Mouse (Mus musculus) intestine, embryonic 16.5 days (tissue): ENCODE measurements around the gene Spout1. TPM values are rescaled to one million over a fixed set of nuclear protein-coding genes. Genes with fewer than 3 reads are reported as not detected.
A peak's percentile ranks its signal among the peaks of the same experiment; 100 is the strongest.

ENCODE experiments used
- ATAC-seq: fragments of 200-750 bp; cut with Nextera tagmentation; 2 replicates; pipeline ENCODE4 v1.8.0; 2017; ENCODE audit warnings: moderate TSS enrichment, moderate library complexity
- H3K27ac ChIP-seq: fragments of 300-500 bp; sonication (generic); 2 replicates; pipeline ENCODE4 v1.5.1; 2014; ENCODE audit warnings: mild to moderate bottlenecking, low read length
- H3K27me3 ChIP-seq: fragments of 300-500 bp; sonication (generic); replicated peaks from 2 replicates; pipeline ENCODE4 v1.6.1; 2014; ENCODE audit warnings: low read length, control low read depth, mixed read lengths; ENCODE audit not compliant: control insufficient read depth, insufficient read depth
- H3K36me3 ChIP-seq: fragments of 300-500 bp; sonication (generic); 2 replicates; pipeline ENCODE4 v1.6.1; 2014; ENCODE audit warnings: low read length, control low read depth; ENCODE audit not compliant: control insufficient read depth, insufficient read depth
- H3K4me1 ChIP-seq: fragments of 300-500 bp; sonication (generic); 2 replicates; pipeline ENCODE4 v1.6.1; 2014; ENCODE audit warnings: low read length, control low read depth, mixed read lengths; ENCODE audit not compliant: control insufficient read depth, insufficient read depth
- H3K4me2 ChIP-seq: fragments of 300-500 bp; sonication (generic); 2 replicates; pipeline ENCODE4 v1.6.1; 2014; ENCODE audit warnings: low read depth, low read length, control low read depth
- H3K4me3 ChIP-seq: fragments of 300-500 bp; sonication (generic); 2 replicates; pipeline ENCODE4 v1.5.1; 2014; ENCODE audit warnings: mild to moderate bottlenecking, low read length
- H3K9ac ChIP-seq: fragments of 300-500 bp; sonication (generic); 2 replicates; pipeline ENCODE4 v1.6.1; 2014; ENCODE audit warnings: low read depth, low read length
- H3K9me3 ChIP-seq: fragments of 300-500 bp; sonication (generic); 2 replicates; pipeline ENCODE4 v1.6.1; 2016; ENCODE audit warnings: low read length, control low read depth; ENCODE audit not compliant: control insufficient read depth
- WGBS: fragments of 180-500 bp; shearing (Covaris S2); extraction: QIAGEN DNeasy Blood & Tissue Kit; methylation state at CpG from one replicate; pipeline ENCODE4 v1.1.7; 2014; 5-methylcytosine and 5-hydroxymethylcytosine counted together
- polyA plus RNA-seq: library from polyadenylated mRNA; unstranded; fragments of >200 nt; fragmentation: Nextera tagmentation; extraction: Ambion mirVana; gene quantifications from 2 replicates; pipeline ENCODE4 v1.2.1, GENCODE M21; 2015

Spout1 gene
- polyA plus RNA-seq, 1 experiment from 2014 or later = 62.6 TPM

- peak overlapping the region; percentile 85 for H3K9ac ChIP-seq
- no peaks in the 10 kb centered on the region for H3K9me3 ChIP-seq
- peak; percentile 74 for ATAC-seq
- peak overlapping the region; percentile 80 for H3K27ac ChIP-seq
- peak overlapping the region; percentile 72 for H3K4me3 ChIP-seq
- peak overlapping the region; percentile 90 for H3K4me2 ChIP-seq
- under 1% methylated on average over 44 of the region's 44 CpGs for WGBS
- H3K27me3 ChIP-seq = no peaks in the 10 kb centered on the region
- H3K36me3 ChIP-seq = no peaks in the 10 kb centered on the region
- peaks cover 7% of the 10 kb centered on the region; the same call in 1 of the 2 replicates for H3K4me1 ChIP-seq
Measured at GRCm38 (mm10) chr2:30123729-30124471, 54.4 kb downstream of the Spout1 start.

Other genes starting within 250 kb of the Spout1 start
- gene Gle1, start 243.0 kb downstream of the Spout1 start, polyA plus RNA-seq = 38.2 and 44.6 TPM in 2 replicates
- gene Sptan1, start 212.9 kb downstream of the Spout1 start, polyA plus RNA-seq = 66.0 and 76.0 TPM in 2 replicates
- gene Wdr34, start 129.6 kb downstream of the Spout1 start, polyA plus RNA-seq = 19.7 and 21.9 TPM in 2 replicates
- 329 and 361 TPM in 2 replicates for gene Set, start 121.1 kb downstream of the Spout1 start, polyA plus RNA-seq
- gene Pkn3, start 100.8 kb downstream of the Spout1 start, polyA plus RNA-seq = 10.4 and 10.8 TPM in 2 replicates
- 79.0 and 86.2 TPM in 2 replicates for gene Zdhhc12, start 84.8 kb downstream of the Spout1 start, polyA plus RNA-seq
- gene Zer1, start 53.9 kb downstream of the Spout1 start, polyA plus RNA-seq = 3.3 and 3.7 TPM in 2 replicates
- gene Tbc1d13, start 44.7 kb downstream of the Spout1 start, polyA plus RNA-seq = 8.3 and 9.8 TPM in 2 replicates
- 42.5 and 45.5 TPM in 2 replicates for gene Endog, start 7.0 kb downstream of the Spout1 start, polyA plus RNA-seq
- gene Kyat1, start 27.4 kb upstream of the Spout1 start, polyA plus RNA-seq = 24.6 and 28.9 TPM in 2 replicates
- 37.4 and 40.1 TPM in 2 replicates for gene Lrrc8a, start 59.3 kb upstream of the Spout1 start, polyA plus RNA-seq
- gene Gm28035, start 62.1 kb upstream of the Spout1 start, polyA plus RNA-seq = 0.11 and 0.24 TPM in 2 replicates
- gene Phyhd1, start 87.7 kb upstream of the Spout1 start, polyA plus RNA-seq = 10.5 and 10.8 TPM in 2 replicates
- gene Gm28038, start 102.6 kb upstream of the Spout1 start, polyA plus RNA-seq = not detected in 2 replicates
- gene Dolk, start 107.9 kb upstream of the Spout1 start, polyA plus RNA-seq = 38.3 and 41.2 TPM in 2 replicates
- gene Nup188, start 107.9 kb upstream of the Spout1 start, polyA plus RNA-seq = 23.6 and 26.6 TPM in 2 replicates
- 68.6 and 71.4 TPM in 2 replicates for gene Sh3glb2, start 180.9 kb upstream of the Spout1 start, polyA plus RNA-seq
- 23.1 and 24.7 TPM in 2 replicates for gene Miga2, start 185.8 kb upstream of the Spout1 start, polyA plus RNA-seq
- 59.4 and 63.3 TPM in 2 replicates for gene Dolpp1, start 213.8 kb upstream of the Spout1 start, polyA plus RNA-seq
- gene Crat, start 237.4 kb upstream of the Spout1 start, polyA plus RNA-seq = 25.9 and 29.4 TPM in 2 replicates
- gene Ptpa, start 237.6 kb upstream of the Spout1 start, polyA plus RNA-seq = 120 and 132 TPM in 2 replicates